Mouse (Mus musculus) T-helper 17 cell (primary cell): Measurements from ENCODE around the gene Zswim2.
"Not testable (repeated sequence)": the region's sequence is repeated elsewhere in the genome, so short reads cannot be mapped to it uniquely, and the experiment has no call there.

Experiments used
- in situ Hi-C, 2 experiments: fragments of 300-600 bp; cut with MboI, MseI; formaldehyde crosslinking; loops; 1 replicate in 1 of 2; 2 replicates in 1 of 2; pipeline ENCODE4 v1.15.1; 2025; ENCODE audit warnings: high pct_unique_total_duplicates in 2 of 2

Zswim2 gene

DNA sequence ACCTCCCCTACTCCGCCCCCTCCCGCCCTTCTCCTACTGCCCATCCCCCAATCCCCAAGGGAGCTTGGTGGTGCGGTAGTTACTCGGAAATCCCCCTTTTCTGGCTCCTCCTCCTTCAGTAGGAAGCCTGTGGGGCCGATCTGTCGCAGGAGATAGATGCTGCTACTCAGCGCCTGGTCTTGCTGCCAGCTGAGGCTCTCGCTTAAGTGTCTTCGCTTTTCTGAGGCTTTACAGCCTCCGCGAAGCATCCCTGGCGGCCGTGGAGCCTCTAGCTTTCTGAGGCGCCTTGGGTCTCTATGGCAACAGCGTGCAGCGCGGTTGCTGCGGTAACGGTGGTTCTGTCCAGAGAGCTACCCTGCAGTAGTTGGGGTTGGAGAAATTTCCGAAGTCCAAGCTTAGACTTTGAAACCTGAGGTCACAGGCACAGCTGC, at the start of gene Zswim2:
Gene Zswim2, minus strand, starts transcription at position 298 of the 431 bp plus-strand sequence.
- in situ Hi-C loops: loop anchor here in 1 of 2 experiments (5.0 kb wide), 1 partner anchor 36 kb away; the partner anchor contains the start of gene Gm13694

DNA sequence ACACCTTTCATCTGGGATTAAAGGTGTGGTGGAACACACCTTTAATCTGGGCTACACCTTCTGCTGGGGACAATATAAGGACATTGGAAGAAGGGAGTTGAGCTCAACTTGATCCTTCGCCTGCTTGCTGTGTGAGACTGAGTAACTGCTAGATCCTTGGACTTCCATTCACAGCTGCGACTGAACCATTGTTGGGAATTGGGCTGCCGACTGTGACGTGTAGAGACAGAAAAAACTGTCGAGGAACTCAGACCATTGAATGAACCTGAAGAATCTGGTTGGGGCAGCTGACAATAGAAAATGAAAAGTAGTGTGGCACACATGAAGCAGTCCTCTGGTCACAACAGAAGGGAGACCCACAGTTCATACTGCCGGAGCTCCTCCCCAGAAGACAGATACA, 49.2 kb upstream of the Zswim2 start, which contains the start of gene Gm13691:
Gene Gm13691, plus strand, starts transcription at position 301 of the 400 bp plus-strand sequence.
- in situ Hi-C loops: loop anchor here (5.0 to 25.0 kb wide), 2 partner anchors 452 to 647 kb away; no protein-coding TSS in a partner anchor

- in situ Hi-C loops: loop anchor here in 1 of 2 experiments (10.0 to 25.0 kb wide), 2 partner anchors 60 to 653 kb away; no protein-coding TSS in a partner anchor
Measured at GRCm38 (mm10) chr2:83984443-83984842, 43.4 kb upstream of the Zswim2 start, which contains the start of gene Gm13697. Gene Gm13697, plus strand, starts transcription at chr2:83984743.

- in situ Hi-C loops: loop anchor here (5.0 to 25.0 kb wide), 3 partner anchors 36 to 659 kb away; partner anchors contain the start of genes Fam171b (in 1 of the 2) and Zswim2 (in 1 of the 2)
Measured at GRCm38 (mm10) chr2:83978633-83979032, 37.6 kb upstream of the Zswim2 start, which contains the start of gene Gm13694. Gene Gm13694, plus strand, starts transcription at chr2:83978933.

DNA sequence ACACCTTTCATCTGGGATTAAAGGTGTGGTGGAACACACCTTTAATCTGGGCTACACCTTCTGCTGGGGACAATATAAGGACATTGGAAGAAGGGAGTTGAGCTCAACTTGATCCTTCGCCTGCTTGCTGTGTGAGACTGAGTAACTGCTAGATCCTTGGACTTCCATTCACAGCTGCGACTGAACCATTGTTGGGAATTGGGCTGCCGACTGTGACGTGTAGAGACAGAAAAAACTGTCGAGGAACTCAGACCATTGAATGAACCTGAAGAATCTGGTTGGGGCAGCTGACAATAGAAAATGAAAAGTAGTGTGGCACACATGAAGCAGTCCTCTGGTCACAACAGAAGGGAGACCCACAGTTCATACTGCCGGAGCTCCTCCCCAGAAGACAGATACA, 31.8 kb upstream of the Zswim2 start, which contains the start of gene Gm13696:
Gene Gm13696, plus strand, starts transcription at position 301 of the 400 bp plus-strand sequence.
- in situ Hi-C loops: loop anchor here in 1 of 2 experiments (10.0 kb wide), 1 partner anchor 158 kb away; the partner anchor contains the start of gene Fam171b

GRCm38 (mm10) chr2:83967013-83967412, 26.0 kb upstream of the Zswim2 start, which contains the start of gene Gm13695:
Gene Gm13695, plus strand, starts transcription at chr2:83967313.
- in situ Hi-C loops: loop anchor here in 1 of 2 experiments (10.0 kb wide), 1 partner anchor 478 kb away; no protein-coding TSS in a partner anchor

DNA sequence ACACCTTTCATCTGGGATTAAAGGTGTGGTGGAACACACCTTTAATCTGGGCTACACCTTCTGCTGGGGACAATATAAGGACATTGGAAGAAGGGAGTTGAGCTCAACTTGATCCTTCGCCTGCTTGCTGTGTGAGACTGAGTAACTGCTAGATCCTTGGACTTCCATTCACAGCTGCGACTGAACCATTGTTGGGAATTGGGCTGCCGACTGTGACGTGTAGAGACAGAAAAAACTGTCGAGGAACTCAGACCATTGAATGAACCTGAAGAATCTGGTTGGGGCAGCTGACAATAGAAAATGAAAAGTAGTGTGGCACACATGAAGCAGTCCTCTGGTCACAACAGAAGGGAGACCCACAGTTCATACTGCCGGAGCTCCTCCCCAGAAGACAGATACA, 20.2 kb upstream of the Zswim2 start, which contains the start of gene Gm13693:
Gene Gm13693, plus strand, starts transcription at position 301 of the 400 bp plus-strand sequence.
- in situ Hi-C loops: loop anchor here (5.0 to 10.0 kb wide), 2 partner anchors 41 to 484 kb away; no protein-coding TSS in a partner anchor

DNA sequence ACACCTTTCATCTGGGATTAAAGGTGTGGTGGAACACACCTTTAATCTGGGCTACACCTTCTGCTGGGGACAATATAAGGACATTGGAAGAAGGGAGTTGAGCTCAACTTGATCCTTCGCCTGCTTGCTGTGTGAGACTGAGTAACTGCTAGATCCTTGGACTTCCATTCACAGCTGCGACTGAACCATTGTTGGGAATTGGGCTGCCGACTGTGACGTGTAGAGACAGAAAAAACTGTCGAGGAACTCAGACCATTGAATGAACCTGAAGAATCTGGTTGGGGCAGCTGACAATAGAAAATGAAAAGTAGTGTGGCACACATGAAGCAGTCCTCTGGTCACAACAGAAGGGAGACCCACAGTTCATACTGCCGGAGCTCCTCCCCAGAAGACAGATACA, 14.4 kb upstream of the Zswim2 start, which contains the start of gene Gm13698:
Gene Gm13698, plus strand, starts transcription at position 301 of the 400 bp plus-strand sequence.
- in situ Hi-C loops: not testable (repeated sequence)

DNA sequence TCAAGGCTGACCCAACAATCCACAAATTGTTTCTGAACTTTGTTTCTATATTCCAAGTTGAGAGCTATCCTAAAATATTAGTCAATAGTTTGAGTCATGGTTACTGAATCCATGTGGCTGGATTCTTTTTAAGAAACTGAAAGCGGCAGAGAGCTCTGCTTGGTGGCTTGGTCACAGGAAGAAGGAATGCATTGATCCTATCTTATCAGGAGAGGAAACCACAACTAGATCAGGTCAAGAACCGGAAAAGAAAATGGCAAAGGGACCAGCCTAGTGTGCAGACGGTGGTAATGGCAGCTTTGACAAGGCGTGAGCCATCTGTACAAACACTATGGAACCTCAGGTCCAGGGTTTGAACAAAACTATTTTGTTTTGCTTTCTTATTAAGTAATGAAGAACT, 764 bp upstream of the Zswim2 start:
- in situ Hi-C loops: loop anchor here in 1 of 2 experiments (5.0 kb wide), 1 partner anchor 36 kb away; the partner anchor contains the start of gene Gm13694

- in situ Hi-C loops: loop anchor here in 1 of 2 experiments (5.0 kb wide), 1 partner anchor 36 kb away; the partner anchor contains the start of gene Gm13694
Measured at GRCm38 (mm10) chr2:83941378-83941777, 350 bp upstream of the Zswim2 start.

DNA sequence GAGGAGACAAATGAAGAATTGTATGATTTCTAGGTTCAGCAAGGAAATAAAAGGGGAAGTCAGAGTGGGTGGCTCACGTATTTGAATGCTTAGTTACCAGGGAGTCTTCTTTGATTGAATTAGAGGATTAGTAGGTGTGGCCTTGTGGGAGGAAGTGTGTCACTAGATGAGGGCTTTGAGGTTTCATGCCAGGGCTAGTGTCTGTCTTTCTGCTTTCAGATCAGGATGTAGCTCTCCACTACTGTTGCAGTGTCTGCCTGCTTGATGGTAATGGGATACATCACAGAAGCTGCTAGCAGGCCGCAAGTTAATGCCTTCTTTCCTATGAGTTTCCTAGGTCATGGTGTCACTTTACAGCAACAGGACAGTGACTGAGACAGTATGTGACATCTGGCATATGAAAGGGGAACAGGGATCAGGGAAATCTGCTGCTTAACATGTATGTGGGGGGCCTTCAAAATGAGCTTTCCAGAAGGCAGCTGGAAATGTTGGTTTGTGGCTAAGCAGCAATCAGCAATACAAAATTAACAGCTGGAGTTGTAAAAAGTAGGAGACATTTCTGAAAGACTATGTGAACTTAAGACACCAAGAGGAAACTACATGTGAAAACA, 11.4 kb downstream of the Zswim2 start:
- in situ Hi-C loops: loop anchor here in 1 of 2 experiments (10.0 kb wide), 1 partner anchor 55 kb away; the partner anchor contains the start of gene Gm13697

GRCm38 (mm10) chr2:83901896-83902540, 39.0 kb downstream of the Zswim2 start:
- in situ Hi-C loops: no loop called here

DNA sequence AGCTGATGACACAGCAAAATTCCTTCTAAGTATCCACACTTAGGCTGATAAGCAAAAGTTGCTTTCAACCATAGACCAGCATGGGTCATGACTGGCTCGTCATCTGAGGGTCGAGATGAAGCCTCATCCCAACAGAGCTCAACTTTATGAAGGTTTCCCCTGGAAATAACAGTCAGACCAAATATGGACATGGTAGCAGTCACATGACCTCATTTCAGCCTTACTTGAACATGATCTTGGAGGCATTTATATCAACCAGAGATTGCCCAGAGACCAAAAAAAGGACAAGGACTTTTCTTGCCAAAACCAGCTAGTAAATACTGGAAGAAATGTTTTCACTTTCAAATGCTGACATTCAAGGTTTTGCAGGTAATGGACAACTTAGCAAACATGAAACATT, 47.3 kb downstream of the Zswim2 start:
- in situ Hi-C loops: no loop called here

DNA sequence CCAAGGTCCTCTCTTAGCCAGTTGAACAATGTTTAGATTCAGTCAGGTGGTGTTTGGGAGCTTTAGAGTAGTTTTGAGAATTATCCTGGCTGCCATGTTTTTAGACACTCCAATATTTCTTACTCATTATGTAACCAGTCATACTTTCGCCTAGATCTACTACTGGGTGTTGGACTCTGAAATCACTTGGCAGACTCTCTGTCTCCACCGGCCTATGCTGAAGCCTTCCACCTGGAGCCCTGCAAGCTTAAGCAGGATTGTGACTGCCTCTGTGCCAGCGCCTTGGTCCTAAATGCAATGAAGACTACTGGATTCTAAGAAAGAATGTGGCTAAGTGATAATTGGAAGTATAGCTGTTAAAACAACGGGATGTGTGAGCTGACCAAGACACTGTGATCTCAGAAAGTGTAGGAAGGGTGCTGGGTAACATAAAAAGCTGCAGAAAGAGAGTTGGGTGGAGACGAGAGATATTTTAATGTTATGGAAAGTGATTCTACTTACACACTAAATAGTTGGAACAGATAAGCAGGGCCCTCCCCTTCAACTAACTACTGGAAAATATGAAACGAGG, 57.1 kb downstream of the Zswim2 start:
- in situ Hi-C loops: no loop called here
